Mouse (Mus musculus) embryonic fibroblast, embryonic 13.5 days (primary cell): Measurements from ENCODE around the gene Pdcd4. TPM values are rescaled to one million over a fixed set of nuclear protein-coding genes. Genes with fewer than 3 reads are reported as not detected.

Source experiments
- H3K27ac ChIP-seq: 2 replicates; pipeline ENCODE4 v1.5.1; 2012; ENCODE audit warnings: low read length, control low read depth, inconsistent platforms; ENCODE audit not compliant: insufficient read depth
- H3K4me1 ChIP-seq: 2 replicates; pipeline ENCODE4 v1.6.1; 2011; ENCODE audit warnings: low read length; ENCODE audit not compliant: control insufficient read depth, insufficient read depth
- H3K4me3 ChIP-seq: 2 replicates; pipeline ENCODE4 v1.5.1; 2011; ENCODE audit warnings: mild to moderate bottlenecking, control low read depth, low read length; ENCODE audit not compliant: insufficient read depth
- CTCF ChIP-seq: IDR thresholded peaks from 2 replicates; pipeline ENCODE4 v1.5.1; 2011; ENCODE audit warnings: mild to moderate bottlenecking, control low read depth, low read length, moderate library complexity, borderline replicate concordance; ENCODE audit not compliant: insufficient read depth
- POLR2A ChIP-seq: IDR thresholded peaks from 2 replicates; pipeline ENCODE4 v1.6.1; 2011; ENCODE audit warnings: low read depth, mild to moderate bottlenecking, control low read depth, low read length, moderate library complexity
- polyA plus RNA-seq: library from polyadenylated mRNA; stranded (reverse); fragments of >200 nt; gene quantifications from 2 replicates; pipeline ENCODE4 v1.2.4, GENCODE M21; 2011; ENCODE audit warnings: low read depth; ENCODE audit not compliant: missing spikeins, insufficient read length

Gene Pdcd4
- polyA plus RNA-seq, 1 experiment = 40.4 TPM

DNA sequence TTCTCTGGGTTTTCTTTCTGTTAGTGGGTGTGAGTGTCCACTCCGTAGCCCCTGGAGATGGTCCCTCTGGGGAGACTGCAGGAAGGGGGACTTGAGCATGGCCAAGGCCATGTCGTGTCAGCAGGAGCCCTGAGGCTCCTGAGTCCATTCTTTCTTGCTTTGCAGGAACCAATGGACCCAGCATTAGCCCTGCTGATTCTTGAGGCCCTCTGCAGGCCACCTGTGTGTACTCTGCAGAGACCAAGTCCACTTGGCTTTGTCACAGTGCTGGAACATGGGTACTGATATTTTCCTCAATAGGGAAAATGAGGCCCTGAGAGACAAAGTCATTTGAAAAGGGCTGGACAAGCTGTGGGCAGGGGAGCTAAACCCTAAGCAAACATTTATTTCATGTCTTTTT is 21.5 kb upstream of the Pdcd4 start:
- Histone ChIP-seq H3K4me1 (no peaks in the 10 kb centered on the region), H3K4me3 (no peak overlapping the region), H3K27ac (no peak overlapping the region)
- TF ChIP-seq CTCF = no peak; the same call in 1 of the 2 replicates
- TF ChIP-seq POLR2A = no peak

DNA sequence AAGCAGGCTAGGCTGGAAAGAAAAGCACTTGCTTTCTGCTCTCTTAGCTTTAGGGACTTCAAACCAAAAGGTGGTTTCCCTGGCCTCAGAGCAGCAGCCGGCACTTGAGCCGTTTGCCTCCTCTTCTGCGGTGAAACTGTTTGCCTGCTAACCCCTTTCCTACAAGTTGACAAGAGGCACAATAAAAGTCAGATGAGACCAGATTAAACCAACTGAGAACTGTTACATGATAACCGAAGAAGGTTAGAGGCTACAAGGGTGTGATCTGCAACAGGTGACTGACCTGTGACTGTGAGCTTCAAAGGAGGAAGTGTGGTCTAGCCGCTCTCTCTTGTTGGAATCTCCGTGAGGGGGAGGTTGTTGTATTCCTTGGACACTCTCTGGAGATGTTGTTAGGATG is 20.5 kb upstream of the Pdcd4 start:
- Histone ChIP-seq H3K4me1 (no peaks in the 10 kb centered on the region), H3K27ac (no peak overlapping the region), H3K4me3 (no peak overlapping the region)
- TF ChIP-seq POLR2A = no peak
- no peak for TF ChIP-seq CTCF

DNA sequence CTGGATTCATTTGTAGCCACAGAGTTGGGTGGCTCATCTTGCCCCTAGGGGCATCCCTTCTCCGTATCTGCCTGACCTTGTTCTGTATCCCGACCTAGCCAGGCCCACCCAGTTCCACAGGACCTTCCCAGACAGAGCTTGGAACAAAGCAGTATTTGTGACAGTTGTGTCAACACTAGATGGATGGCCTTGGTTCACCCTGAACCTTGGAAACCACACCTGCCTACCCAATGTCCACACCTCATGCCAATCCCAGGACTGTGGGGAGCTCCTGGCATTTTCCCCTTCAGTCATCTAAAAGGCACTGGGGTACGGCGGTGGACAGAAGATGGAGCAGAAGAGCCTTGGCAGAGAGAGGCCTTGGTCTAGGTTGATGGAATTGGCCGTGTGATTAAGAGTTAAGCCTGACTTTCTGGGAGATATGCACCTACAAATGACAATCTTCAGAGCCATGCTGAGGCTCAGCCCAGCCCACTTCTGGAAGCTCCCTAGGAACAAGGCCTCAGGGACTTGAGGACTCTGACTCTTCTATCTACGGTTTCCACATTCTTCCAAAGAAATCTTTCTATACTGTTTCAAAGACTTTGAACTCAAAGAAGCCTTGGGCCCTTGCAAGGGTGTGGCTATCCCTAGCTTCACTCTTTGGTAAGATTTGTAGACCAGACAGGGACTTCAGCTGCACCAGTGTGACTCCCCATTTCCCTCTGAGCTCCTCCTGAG is 18.9 kb upstream of the Pdcd4 start:
- TF ChIP-seq POLR2A (no peak), CTCF (no peak)
- no peaks in the 10 kb centered on the region for H3K4me1 ChIP-seq
- H3K4me3 ChIP-seq = no peak overlapping the region
- H3K27ac ChIP-seq = no peak overlapping the region

DNA sequence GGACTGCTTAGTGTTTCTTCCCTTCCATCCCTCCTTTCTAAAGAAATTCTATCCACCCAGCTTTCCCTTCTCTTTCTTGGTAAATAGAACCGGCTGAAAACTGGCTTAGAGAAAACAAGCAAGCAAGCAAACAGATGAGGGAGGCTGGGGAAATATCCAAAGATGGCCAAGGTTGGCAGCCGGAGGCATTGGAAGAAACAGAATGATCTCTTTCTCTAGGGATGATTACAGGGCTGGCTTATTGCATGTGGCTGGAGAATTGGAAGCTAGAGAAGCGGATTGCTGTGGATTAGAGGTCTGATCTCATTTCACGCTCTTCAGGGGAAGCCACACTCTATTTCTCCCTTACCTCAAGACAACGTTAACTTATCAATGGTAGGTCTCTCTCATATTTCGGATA is 16.8 kb upstream of the Pdcd4 start:
- H3K4me3 ChIP-seq = no peak overlapping the region
- no peaks in the 10 kb centered on the region for H3K4me1 ChIP-seq
- H3K27ac ChIP-seq = no peak overlapping the region
- no peak for TF ChIP-seq POLR2A
- TF ChIP-seq CTCF = no peak

DNA sequence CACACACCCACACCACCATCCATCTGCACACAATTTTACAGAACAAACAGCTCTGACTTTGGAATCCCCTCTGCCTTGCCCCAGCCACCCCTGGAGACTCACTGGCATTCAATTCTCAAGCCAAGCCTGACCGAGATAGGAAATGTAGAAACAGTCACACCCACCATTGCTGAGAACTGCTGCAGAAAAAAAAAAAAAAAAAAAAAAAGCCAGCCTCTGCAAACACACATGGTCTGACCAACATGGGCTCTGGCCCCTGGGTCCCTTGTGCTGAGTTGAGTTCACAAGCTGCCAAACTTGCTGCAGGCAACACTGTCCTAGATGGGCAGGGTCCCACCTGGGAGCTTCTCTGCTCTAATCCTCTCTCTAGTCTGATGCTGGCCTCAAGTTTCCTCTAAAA is 14.3 kb upstream of the Pdcd4 start:
- no peak overlapping the region for H3K27ac ChIP-seq
- no peak for TF ChIP-seq POLR2A
- TF ChIP-seq CTCF = no peak
- no peaks in the 10 kb centered on the region for H3K4me1 ChIP-seq
- H3K4me3 ChIP-seq = no peak overlapping the region

DNA sequence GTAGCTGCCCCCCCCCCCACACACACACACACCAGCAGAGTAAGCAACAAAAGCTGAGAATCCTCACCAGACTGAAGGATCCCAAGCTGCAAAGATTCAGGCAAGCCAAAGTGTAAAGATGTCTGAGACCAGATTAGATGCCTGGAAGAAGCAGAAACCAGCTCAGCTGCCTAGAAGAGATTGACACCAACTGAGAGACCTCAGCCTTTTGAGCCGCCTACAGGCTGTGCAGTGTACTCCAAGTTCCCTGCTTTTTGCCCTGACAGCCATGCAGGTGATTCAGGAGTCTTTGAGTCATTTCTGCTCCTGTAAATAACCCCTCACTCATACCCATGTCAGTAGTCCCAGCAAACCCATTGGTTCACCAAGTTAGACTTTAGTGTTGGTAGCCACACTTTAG is 11.6 kb upstream of the Pdcd4 start:
- Histone ChIP-seq H3K4me3 (no peak overlapping the region), H3K4me1 (no peaks in the 10 kb centered on the region), H3K27ac (no peak overlapping the region)
- no peak for TF ChIP-seq POLR2A
- no peak for TF ChIP-seq CTCF

DNA sequence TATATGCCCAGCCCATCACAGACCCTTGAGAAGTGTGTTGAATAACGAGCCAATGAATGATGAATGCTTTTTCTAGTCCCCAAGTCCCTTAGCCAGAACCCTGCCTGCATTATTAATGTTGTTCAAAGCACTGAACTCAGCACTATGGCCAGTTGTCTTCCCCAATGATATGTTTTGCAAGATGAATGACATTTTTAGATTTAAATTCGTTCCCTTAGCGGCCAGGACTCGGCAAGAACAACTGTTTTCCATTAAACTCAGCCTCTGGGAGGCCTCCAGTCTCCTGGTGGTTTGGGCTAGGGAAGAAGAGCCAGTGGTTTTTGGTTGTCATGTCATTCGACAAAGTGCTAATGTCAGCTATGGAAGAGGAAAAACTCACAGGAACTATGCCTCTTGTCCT is 10.2 kb upstream of the Pdcd4 start:
- TF ChIP-seq CTCF (no peak), POLR2A (no peak)
- no peaks in the 10 kb centered on the region for H3K4me1 ChIP-seq
- H3K27ac ChIP-seq = no peak overlapping the region
- no peak overlapping the region for H3K4me3 ChIP-seq

DNA sequence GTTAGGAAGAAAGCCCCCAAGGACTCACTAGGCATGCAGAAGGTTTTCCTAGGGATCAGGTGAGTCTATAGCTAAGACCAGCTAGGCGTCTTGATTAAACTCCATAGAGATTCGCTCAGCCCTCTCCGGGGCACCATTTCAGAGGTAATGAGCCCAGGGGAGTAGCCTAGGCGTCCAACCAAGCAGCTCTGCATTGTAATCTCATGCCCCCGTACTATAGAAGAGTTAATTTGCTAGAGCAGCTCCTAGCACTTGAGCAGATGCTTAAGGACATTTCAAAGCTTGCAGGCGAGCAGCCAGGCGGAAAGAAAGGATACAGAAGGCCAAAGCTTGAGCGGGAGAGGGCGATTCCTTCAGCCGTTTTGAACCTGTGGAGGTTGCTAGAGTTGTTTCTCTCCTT is 6.6 kb upstream of the Pdcd4 start:
- Histone ChIP-seq H3K4me1 (no peaks in the 10 kb centered on the region), H3K27ac (no peak overlapping the region), H3K4me3 (no peak overlapping the region)
- TF ChIP-seq CTCF (no peak), POLR2A (no peak)

DNA sequence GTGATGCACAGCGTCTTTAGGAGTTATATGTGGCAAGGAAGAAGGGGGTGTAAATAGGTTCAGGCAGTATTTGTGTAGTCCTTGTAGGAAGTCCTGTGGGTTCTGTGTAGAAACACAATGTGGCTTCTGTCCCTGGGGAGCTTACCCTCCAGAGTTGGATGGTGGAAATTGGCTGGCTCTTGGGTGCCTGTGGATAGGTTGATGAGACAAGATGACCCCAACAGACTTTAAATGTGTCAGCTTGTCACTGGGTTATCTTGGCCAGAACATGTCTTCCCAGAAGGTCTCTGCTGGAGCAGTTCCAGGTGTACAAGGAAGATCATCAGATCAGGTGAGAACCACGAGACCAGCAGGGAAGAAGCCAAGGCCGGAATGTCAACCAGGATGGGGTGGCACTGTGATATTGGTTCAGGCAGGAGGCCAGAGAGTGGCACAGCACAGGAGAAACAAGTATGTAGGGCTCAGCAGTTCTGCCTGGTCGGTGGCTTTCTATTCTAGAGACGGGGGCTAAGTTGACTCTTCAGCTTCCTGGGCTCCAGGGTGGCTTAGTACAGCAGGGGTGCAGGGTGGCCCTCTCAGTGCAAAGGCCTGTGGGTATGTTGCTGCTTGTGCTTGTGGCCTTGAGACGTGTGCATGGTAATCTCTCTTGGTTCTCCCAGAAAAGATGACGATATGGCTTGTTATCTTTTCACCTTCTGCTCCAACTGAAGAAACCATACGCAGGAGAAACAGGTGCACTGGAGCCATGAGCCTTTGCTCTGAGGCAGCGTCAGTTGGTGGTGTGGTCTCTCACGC is 5.3 kb upstream of the Pdcd4 start:
- Histone ChIP-seq H3K27ac (no peak overlapping the region), H3K4me3 (no peak overlapping the region), H3K4me1 (no peaks in the 10 kb centered on the region)
- TF ChIP-seq CTCF = no peak
- no peak for TF ChIP-seq POLR2A

DNA sequence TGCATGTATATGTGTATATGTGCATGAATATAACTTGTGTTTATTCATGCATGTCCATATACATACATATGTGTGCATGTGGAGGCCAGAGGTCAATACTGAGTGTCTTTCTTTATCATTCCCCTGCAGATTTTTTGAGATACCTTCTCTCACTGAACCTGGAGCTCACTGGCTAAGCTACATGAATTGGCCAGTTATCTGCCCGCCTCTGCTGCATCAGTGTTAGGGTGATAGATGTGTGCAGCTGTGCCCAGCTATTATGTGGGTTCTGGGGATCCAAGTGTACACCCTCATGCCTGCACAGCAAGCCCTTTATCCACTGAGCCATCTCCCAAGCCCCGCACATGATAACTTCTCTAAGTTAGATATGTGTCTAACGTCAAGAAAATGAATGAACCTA is 4.2 kb upstream of the Pdcd4 start:
- Histone ChIP-seq H3K4me1 (no peaks in the 10 kb centered on the region), H3K27ac (no peak overlapping the region), H3K4me3 (no peak overlapping the region)
- no peak for TF ChIP-seq POLR2A
- no peak for TF ChIP-seq CTCF
